Mouse (Mus musculus) testis, adult 2 months (tissue): Measurements from ENCODE around the gene Kdm1b. TPM values are rescaled to one million over a fixed set of nuclear protein-coding genes. Genes with fewer than 3 reads are reported as not detected.

Experiments used
- H3K27ac ChIP-seq: fragments of 200-500 bp; 2 replicates; pipeline ENCODE4 v1.5.1; 2012; ENCODE audit warnings: low read depth, low read length; ENCODE audit not compliant: control insufficient read depth, insufficient read depth
- H3K27me3 ChIP-seq: fragments of 200-500 bp; 2 replicates; pipeline ENCODE4 v1.6.1; 2012; ENCODE audit warnings: mild to moderate bottlenecking, low read length, moderate library complexity; ENCODE audit not compliant: control insufficient read depth, insufficient read depth
- H3K36me3 ChIP-seq: fragments of 200-500 bp; 2 replicates; pipeline ENCODE4 v1.6.1; 2012; ENCODE audit warnings: mild to moderate bottlenecking, low read length; ENCODE audit not compliant: control insufficient read depth, insufficient read depth
- H3K4me1 ChIP-seq: fragments of 200-500 bp; 2 replicates; pipeline ENCODE4 v1.6.1; 2012; ENCODE audit warnings: low read length; ENCODE audit not compliant: control insufficient read depth, insufficient read depth
- H3K4me3 ChIP-seq: fragments of 200-500 bp; 2 replicates; pipeline ENCODE4 v1.5.1; 2012; ENCODE audit warnings: low read depth, mild to moderate bottlenecking, low read length, moderate library complexity, mixed read lengths; ENCODE audit not compliant: control insufficient read depth
- CTCF ChIP-seq: fragments of 200-500 bp; IDR thresholded peaks from 2 replicates; pipeline ENCODE4 v1.5.1; 2012; ENCODE audit warnings: low read depth, mild to moderate bottlenecking, inconsistent platforms, low read length, moderate library complexity; ENCODE audit not compliant: control insufficient read depth, insufficient read depth, insufficient replicate concordance
- POLR2A ChIP-seq: fragments of 200-500 bp; IDR thresholded peaks from 2 replicates; pipeline ENCODE4 v1.6.1; 2012; ENCODE audit warnings: low read depth, mild to moderate bottlenecking, inconsistent platforms, low read length, moderate library complexity; ENCODE audit not compliant: control insufficient read depth
- polyA plus RNA-seq: library from polyadenylated mRNA; depleted of rRNA; stranded (reverse); fragments of >200 nt; gene quantifications from 2 replicates; pipeline ENCODE4 v1.2.3, GENCODE M21; 2012

The Kdm1b gene
- polyA plus RNA-seq, 1 experiment, result 2.3 TPM

DNA sequence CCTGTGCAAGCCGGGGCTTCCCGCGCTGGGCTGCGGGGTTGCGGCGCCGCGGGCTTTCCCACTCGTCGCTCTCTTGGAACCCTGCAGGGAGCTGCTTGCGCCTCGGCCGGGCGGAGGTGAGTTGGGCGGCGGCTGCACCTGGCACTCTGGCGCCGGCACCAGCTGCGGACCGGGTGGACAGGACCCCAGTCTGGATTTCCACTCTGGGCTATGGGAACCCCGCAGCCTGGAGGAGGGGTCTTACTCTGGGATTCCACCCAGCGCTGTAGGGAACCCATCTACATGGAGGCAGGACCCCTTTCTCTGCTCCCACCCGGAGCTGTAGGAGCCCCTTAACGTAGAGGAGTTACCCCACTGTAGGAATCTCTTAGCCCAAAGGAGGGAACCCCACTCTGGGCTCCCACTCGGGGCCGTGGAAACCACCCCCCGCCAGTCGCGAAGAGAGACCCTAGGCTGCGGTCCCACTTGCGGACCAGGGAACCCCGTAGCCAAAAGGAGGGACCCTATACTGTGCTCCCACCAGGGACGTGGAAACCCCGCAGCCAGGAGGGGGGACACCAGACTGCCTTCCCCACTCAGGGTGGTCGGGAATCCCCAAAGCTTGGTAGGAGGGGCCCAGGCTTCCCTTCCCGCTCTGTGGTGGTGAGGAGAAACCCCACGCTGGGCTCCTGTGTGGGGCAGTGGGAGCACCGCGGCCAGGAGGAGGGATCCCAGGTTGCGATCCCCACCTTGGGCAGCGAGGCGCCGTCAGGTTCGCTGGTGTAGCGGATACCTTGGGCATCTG lies 726 bp downstream of the Kdm1b start:
- no peak for TF ChIP-seq POLR2A
- no peak for TF ChIP-seq CTCF
- no peaks in the 10 kb centered on the region for H3K36me3 ChIP-seq
- peaks cover 13% of the 10 kb centered on the region for H3K4me1 ChIP-seq
- H3K27ac ChIP-seq, result no peak overlapping the region
- no peaks in the 10 kb centered on the region for H3K27me3 ChIP-seq
- H3K4me3 ChIP-seq, result peak overlapping the region; percentile 91

GRCm38 (mm10) chr13:47044617-47044947 lies 1.3 kb downstream of the Kdm1b start, which contains the start of gene Tpmt:
Tpmt (minus strand) TSS chr13:47044737.
- Histone ChIP-seq H3K27me3 (no peaks in the 10 kb centered on the region), H3K27ac (no peak within 1 kb of the TSS), H3K4me3 (peak within 1 kb of the TSS; percentile 91), H3K36me3 (no peaks in the 10 kb centered on the region), H3K4me1 (peaks cover 13% of the 10 kb centered on the region)
- TF ChIP-seq POLR2A (no peak), CTCF (no peak)

DNA sequence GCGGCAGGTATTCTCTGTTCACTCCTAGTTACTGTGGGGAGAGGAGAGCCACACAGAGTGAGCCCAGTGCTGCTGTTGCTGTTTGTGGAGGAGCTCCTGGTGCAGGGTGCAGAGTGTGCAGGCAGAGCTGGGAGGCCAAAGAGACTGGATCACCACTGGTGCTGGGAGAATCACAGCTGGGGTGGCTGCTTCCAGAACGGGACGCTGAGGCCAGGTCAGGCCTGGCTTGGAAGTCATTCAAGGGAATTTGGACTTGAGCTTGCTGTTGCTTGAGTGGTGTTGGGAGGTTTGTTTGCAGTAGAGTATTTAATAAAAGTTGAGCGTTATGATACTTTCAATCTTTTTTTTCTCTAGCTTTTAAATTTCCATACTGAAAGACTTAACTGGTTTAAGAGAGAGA lies 4.7 kb downstream of the Kdm1b start:
- TF ChIP-seq POLR2A (no peak), CTCF (no peak)

GRCm38 (mm10) chr13:47050009-47050408 lies 6.7 kb downstream of the Kdm1b start:
- H3K4me3 ChIP-seq, result no peak overlapping the region
- no peaks in the 10 kb centered on the region for H3K36me3 ChIP-seq
- H3K27me3 ChIP-seq, result no peaks in the 10 kb centered on the region
- H3K4me1 ChIP-seq, result no peaks in the 10 kb centered on the region
- TF ChIP-seq POLR2A (no peak), CTCF (no peak)
- no peak overlapping the region for H3K27ac ChIP-seq

More for the DNA sequence above, 4.7 kb downstream of the Kdm1b start:
- peaks cover 13% of the 10 kb centered on the region for H3K4me1 ChIP-seq
- H3K4me3 ChIP-seq, result no peak overlapping the region
- H3K27me3 ChIP-seq, result no peaks in the 10 kb centered on the region
- no peak overlapping the region for H3K27ac ChIP-seq
- H3K36me3 ChIP-seq, result no peaks in the 10 kb centered on the region

- Histone ChIP-seq H3K4me1 (no peaks in the 10 kb centered on the region), H3K36me3 (no peaks in the 10 kb centered on the region)
Observed at GRCm38 (mm10) chr13:47053971-47054370, 10.7 kb downstream of the Kdm1b start.

GRCm38 (mm10) chr13:47056126-47056525 lies 12.8 kb downstream of the Kdm1b start:
- no peaks in the 10 kb centered on the region for H3K4me1 ChIP-seq
- no peaks in the 10 kb centered on the region for H3K36me3 ChIP-seq
- TF ChIP-seq CTCF, result no peak
- TF ChIP-seq POLR2A, result no peak
- H3K27ac ChIP-seq, result no peak overlapping the region
- no peak overlapping the region for H3K4me3 ChIP-seq
- no peaks in the 10 kb centered on the region for H3K27me3 ChIP-seq

More at GRCm38 (mm10) chr13:47053971-47054370, 10.7 kb downstream of the Kdm1b start:
- TF ChIP-seq POLR2A, result no peak
- TF ChIP-seq CTCF, result no peak
- Histone ChIP-seq H3K4me3 (no peak overlapping the region), H3K27me3 (no peaks in the 10 kb centered on the region), H3K27ac (no peak overlapping the region)

DNA sequence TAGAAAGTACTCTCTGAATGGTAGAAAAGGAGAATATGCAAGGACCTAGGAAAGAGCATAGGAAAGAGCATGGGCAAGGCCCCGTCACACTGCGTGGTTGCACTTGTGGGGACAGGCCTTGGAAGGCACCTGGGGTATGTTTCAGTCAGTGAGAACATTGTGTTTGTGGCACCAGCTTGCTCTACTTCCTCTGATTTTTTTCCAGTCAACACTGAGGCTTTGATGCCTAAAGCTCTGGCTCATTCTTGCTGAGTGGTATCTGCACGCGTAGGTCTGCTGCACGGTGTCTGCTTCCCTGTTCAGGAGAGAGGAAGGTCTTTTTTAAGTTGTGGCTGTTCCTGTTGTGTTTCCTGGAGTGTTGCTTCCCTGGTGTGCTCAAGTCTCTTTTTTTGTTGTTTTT lies 13.5 kb downstream of the Kdm1b start:
- no peak overlapping the region for H3K4me3 ChIP-seq
- H3K27ac ChIP-seq, result no peak overlapping the region
- no peaks in the 10 kb centered on the region for H3K27me3 ChIP-seq
- TF ChIP-seq POLR2A (no peak), CTCF (no peak)
- no peaks in the 10 kb centered on the region for H3K4me1 ChIP-seq
- no peaks in the 10 kb centered on the region for H3K36me3 ChIP-seq
